Mouse (Mus musculus) small intestine, adult 2 months (tissue): ENCODE data around the gene Larp4b. TPM values are rescaled to one million over a fixed set of nuclear protein-coding genes. Genes with fewer than 3 reads are reported as not detected.

Source experiments
- H3K27ac ChIP-seq: fragments of 200-500 bp; 2 replicates; pipeline ENCODE4 v1.5.1; 2012; ENCODE audit warnings: low read depth, low read length, control low read depth, inconsistent platforms; ENCODE audit not compliant: insufficient read depth
- H3K27me3 ChIP-seq: fragments of 200-500 bp; 2 replicates; pipeline ENCODE4 v1.6.1; 2012; ENCODE audit warnings: mild to moderate bottlenecking, moderate library complexity, low read length, inconsistent platforms; ENCODE audit not compliant: control insufficient read depth, insufficient read depth
- H3K36me3 ChIP-seq: fragments of 200-500 bp; 2 replicates; pipeline ENCODE4 v1.6.1; 2012; ENCODE audit warnings: mild to moderate bottlenecking, low read length, control low read depth, inconsistent platforms; ENCODE audit not compliant: control insufficient read depth, insufficient read depth
- H3K4me1 ChIP-seq: fragments of 200-500 bp; 2 replicates; pipeline ENCODE4 v1.6.1; 2012; ENCODE audit warnings: low read length, inconsistent platforms, mixed read lengths; ENCODE audit not compliant: control insufficient read depth, insufficient read depth, insufficient read length
- H3K4me3 ChIP-seq: fragments of 200-500 bp; 2 replicates; pipeline ENCODE4 v1.5.1; 2012; ENCODE audit warnings: low read depth, mild to moderate bottlenecking, control low read depth, inconsistent platforms, low read length, moderate library complexity
- CTCF ChIP-seq: fragments of 200-500 bp; IDR thresholded peaks from 2 replicates; pipeline ENCODE4 v1.5.1; 2012; ENCODE audit warnings: low read depth, mild to moderate bottlenecking, control low read depth, inconsistent platforms, low read length, moderate library complexity, mixed read lengths; ENCODE audit not compliant: insufficient replicate concordance, insufficient read length; ENCODE audit errors: extremely low read depth
- POLR2A ChIP-seq: fragments of 200-500 bp; IDR thresholded peaks from 2 replicates; pipeline ENCODE4 v1.6.1; 2012; ENCODE audit warnings: low read depth, mild to moderate bottlenecking, control low read depth, inconsistent platforms, low read length, moderate library complexity
- WGBS: fragments of 180-500 bp; shearing (Covaris S2); methylation state at CpG from one replicate; pipeline ENCODE4 v1.1.7; 2018; 5-methylcytosine and 5-hydroxymethylcytosine counted together
- polyA plus RNA-seq: library from polyadenylated mRNA; depleted of rRNA; stranded (reverse); fragments of >200 nt; gene quantifications from 2 replicates; pipeline ENCODE4 v1.2.3, GENCODE M21; 2012

Larp4b gene
- polyA plus RNA-seq, 1 experiment: 18.1 TPM

GRCm38 (mm10) chr13:9189481-9189880 is 95.8 kb downstream of the Larp4b start:
- Histone ChIP-seq H3K4me3 (no peak overlapping the region), H3K4me1 (no peaks in the 10 kb centered on the region)
- 83% methylated on average over 5 of the region's 5 CpGs for WGBS

DNA sequence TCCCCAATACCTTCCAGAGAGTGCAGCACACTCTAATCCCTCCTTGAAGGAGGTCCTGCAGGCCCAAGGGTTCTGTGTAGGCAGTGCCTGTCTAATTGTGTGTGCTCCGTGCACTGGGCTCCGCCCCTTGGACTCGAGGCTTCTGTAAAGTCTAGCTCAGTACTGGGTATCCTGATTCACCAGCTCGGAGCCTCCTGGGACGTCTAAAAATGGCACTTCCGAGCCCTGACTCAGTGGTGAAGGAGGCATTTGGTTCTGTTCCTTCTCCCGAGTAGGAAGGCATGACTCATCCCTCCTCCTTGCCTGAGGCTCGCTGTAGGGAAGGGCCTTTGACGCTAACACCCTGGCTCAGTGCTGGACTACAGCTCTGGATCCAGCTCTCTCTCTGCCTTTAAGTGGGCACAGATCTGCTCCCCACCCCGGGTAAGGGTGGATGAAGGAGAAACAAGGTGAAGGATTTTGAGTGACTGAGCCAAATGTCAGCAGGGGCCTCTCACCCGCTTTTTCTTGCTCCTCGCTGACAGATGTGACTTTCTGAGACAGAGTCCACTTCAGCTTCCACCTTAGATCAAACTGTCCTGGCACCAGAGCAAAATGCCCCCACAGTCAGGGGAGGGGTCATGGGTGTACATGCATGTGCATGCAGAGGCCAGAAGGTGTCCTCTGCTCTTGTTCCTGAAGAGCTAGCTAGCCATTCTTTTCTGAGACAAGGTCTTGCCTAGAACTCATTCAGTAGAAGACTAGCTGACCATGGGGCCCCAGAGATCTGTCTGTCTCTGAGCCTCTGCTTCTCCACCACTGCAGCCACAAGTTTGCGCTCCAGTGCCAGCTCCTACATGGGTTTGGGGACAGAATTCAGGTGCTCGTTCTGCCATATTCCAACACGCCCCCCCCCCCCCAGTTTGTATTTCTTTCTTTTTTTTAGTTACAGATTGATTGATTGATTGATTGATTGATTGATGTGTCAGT is 97.8 kb downstream of the Larp4b start:
- Histone ChIP-seq H3K27me3 (no peaks in the 10 kb centered on the region), H3K27ac (no peak overlapping the region; the same call in 1 of the 2 replicates), H3K4me1 (no peaks in the 10 kb centered on the region), H3K36me3 (no peaks in the 10 kb centered on the region), H3K4me3 (no peak overlapping the region)
- TF ChIP-seq POLR2A: no peak
- TF ChIP-seq CTCF: no peak
- WGBS: 43% methylated on average over 15 of the region's 15 CpGs

More at GRCm38 (mm10) chr13:9189481-9189880, 95.8 kb downstream of the Larp4b start:
- H3K36me3 ChIP-seq: no peaks in the 10 kb centered on the region
- no peaks in the 10 kb centered on the region for H3K27me3 ChIP-seq
- TF ChIP-seq CTCF (no peak), POLR2A (no peak)
- H3K27ac ChIP-seq: no peak overlapping the region

DNA sequence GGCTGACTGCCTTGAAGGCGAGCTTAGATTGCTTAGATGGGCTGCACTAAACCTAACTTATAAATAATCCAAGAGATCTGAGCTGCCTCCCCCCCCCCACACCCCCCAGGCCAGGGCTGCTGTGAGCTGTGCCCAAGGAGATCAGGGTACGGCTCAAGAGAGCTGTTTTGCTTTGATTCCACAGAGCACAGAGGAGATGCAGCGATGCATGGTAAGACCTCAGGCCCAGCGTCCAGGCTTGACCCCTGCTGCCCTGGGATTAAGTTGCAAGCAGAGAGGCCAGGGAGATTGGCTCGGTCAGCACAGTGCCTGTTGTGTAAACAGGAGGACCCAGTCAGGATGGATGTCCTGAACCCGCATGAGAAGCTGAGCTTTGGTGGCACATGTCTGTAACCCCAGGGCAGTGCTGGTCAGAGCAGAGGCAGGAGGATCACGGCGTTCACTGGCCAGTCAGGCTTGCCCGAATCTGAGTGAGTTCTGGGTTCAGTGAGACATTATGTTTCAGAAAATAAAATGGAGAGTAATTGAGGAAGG is 99.2 kb downstream of the Larp4b start:
- H3K27ac ChIP-seq: no peak overlapping the region
- 86% methylated on average over 9 of the region's 9 CpGs for WGBS
- TF ChIP-seq CTCF (no peak), POLR2A (no peak)
- no peaks in the 10 kb centered on the region for H3K4me1 ChIP-seq
- H3K4me3 ChIP-seq: no peak overlapping the region
- H3K27me3 ChIP-seq: no peaks in the 10 kb centered on the region
- H3K36me3 ChIP-seq: no peaks in the 10 kb centered on the region

DNA sequence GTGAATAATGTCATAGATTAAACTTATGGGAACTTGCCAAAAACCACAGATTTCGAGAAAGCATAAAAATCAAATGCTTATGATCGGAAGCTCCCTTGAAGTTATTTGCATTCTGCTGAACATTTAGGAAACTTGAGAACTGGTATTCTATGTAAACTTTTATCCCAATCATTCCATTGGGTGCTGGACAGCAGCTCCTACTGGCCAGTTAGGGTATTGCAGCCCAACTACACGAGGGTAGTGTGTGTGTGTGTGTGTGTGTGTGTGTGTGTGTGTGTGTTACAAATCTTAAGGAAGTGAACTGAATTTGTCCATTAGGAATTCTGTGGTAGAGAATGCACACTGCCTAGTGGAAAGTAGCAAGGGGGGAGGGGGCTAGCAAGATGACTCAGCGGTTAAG is 101.0 kb downstream of the Larp4b start:
- Histone ChIP-seq H3K36me3 (no peaks in the 10 kb centered on the region), H3K4me1 (peaks cover 3% of the 10 kb centered on the region; the same call in 1 of the 2 replicates), H3K4me3 (no peak overlapping the region), H3K27ac (no peak overlapping the region), H3K27me3 (no peaks in the 10 kb centered on the region)
- WGBS: 79% methylated on average over 4 of the region's 4 CpGs
- TF ChIP-seq CTCF (peak; percentile 14; the same call in 1 of the 2 replicates), POLR2A (no peak)

DNA sequence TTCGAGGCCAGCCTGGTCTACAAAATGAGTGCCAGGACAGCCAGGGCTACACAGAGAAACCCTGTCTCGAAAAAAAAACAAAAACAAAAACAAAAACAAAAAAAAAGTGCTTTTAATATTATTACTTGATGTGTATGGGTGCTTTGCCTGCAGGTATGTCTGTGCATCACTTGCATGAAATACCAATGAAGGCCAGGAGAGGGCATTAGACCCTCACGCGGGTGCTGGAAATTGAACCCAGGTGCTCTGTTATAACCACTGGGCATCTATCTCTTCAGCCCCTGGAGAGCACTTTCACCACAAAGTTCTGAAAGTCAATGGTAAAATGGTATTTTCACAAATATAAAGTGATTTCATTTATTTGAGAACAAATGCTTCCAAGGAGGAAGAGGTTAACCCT is 101.9 kb downstream of the Larp4b start:
- H3K36me3 ChIP-seq: no peaks in the 10 kb centered on the region
- peaks cover 3% of the 10 kb centered on the region; the same call in 1 of the 2 replicates for H3K4me1 ChIP-seq
- no peaks in the 10 kb centered on the region for H3K27me3 ChIP-seq
- H3K27ac ChIP-seq: no peak overlapping the region
- TF ChIP-seq POLR2A: no peak
- TF ChIP-seq CTCF: peak; percentile 18; the same call in 1 of the 2 replicates
- WGBS: 63% methylated on average over 4 of the region's 4 CpGs
- H3K4me3 ChIP-seq: no peak overlapping the region

GRCm38 (mm10) chr13:9198106-9198505 is 104.4 kb downstream of the Larp4b start:
- H3K4me3 ChIP-seq: no peak overlapping the region
- H3K27ac ChIP-seq: no peak overlapping the region
- TF ChIP-seq CTCF (no peak), POLR2A (no peak)
- no peaks in the 10 kb centered on the region for H3K27me3 ChIP-seq
- 22% methylated on average over 3 of the region's 3 CpGs for WGBS
- H3K4me1 ChIP-seq: peaks cover 3% of the 10 kb centered on the region; the same call in 1 of the 2 replicates
- H3K36me3 ChIP-seq: no peaks in the 10 kb centered on the region

DNA sequence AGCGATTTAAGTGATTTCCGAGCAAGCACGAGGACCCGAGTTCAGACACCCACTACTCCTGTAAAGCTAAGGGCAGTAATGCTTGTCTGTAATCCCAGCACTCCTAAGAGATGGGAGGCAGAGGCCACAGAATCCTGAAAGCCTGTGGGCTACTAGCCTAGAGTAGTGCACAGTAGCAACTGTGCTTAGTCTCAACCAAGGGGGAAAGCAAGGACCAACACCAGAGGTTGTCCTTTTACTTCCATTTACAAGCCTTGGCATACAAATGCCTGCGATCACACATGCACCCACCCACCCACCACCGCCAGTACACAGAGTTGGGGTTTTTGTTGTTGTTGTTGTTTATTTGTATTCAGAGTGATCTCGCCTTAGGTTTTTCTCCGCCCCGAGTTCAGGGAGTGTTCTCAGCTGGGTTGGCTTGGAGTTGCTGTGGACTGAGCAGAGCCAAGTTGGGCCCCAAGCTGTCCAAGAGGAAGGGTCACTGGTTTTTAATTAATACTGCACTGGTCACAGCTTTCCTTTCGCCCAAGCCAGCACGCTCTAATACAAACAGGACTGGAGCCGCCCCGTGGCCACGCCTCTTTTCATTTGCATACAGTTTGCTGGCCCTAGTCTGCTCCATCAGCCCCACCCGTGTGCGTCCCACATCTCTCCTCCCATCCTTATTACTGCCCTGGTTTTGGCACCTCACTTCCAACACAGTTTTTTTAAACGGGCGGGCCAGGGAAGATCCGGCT is 105.2 kb downstream of the Larp4b start:
- WGBS: 28% methylated on average over 19 of the region's 19 CpGs
- H3K4me3 ChIP-seq: peak overlapping the region; percentile 15; the same call in 1 of the 2 replicates

More for the DNA sequence above, 105.2 kb downstream of the Larp4b start:
- H3K4me1 ChIP-seq: peaks cover 3% of the 10 kb centered on the region; the same call in 1 of the 2 replicates
- no peak for TF ChIP-seq CTCF
- no peak for TF ChIP-seq POLR2A
- no peaks in the 10 kb centered on the region for H3K36me3 ChIP-seq
- no peak overlapping the region for H3K27ac ChIP-seq
- H3K27me3 ChIP-seq: no peaks in the 10 kb centered on the region
